Mouse (Mus musculus): ENCODE data around the gene Dmac2. TPM values are rescaled to one million over a fixed set of nuclear protein-coding genes. Genes with fewer than 3 reads are reported as not detected.

The Dmac2 gene
- polyA plus RNA-seq, 1 experiment from 2014 or later, result 36.8 TPM

DNA sequence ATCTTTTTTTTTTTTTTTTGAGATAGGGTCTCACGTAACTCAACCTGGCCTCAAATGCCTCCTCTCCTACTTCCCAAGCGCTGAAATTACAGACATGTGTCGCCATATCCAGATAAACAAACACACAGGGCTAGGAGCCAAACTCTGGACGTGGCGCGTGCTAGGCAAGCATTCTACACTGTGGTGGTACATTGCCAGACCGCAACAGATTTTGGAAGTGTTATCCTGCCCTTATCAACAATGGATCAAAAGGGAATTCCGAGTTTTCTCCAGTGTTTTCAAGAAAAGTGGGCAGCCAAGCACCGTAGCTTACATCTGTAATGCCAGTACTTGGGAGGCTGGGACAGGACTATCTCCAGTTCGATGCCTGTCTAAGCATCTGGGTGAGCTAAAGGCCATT lies 38.6 kb downstream of the Dmac2 start:
- no peak for ATAC-seq (ENCODE audit: insufficient read depth, low FRiP score)
- WGBS, result 29% methylated on average over 10 of the region's 10 CpGs
- Histone ChIP-seq H3K9me3 (replicated peaks; ENCODE audit: control insufficient read depth, low read length) (no peaks in the 10 kb centered on the region), H3K9ac (ENCODE audit: low read length) (peak overlapping the region; percentile 78), H3K4me1 (ENCODE audit: control insufficient read depth, insufficient read depth, low read length) (peaks cover 15% of the 10 kb centered on the region; the same call in 1 of the 2 replicates), H3K27ac (ENCODE audit: low read length) (no peak overlapping the region), H3K4me3 (replicated peaks; ENCODE audit: low read length) (peak overlapping the region; percentile 74), H3K27me3 (ENCODE audit: control insufficient read depth, insufficient read depth, low read length) (no peaks in the 10 kb centered on the region), H3K36me3 (ENCODE audit: control insufficient read depth, insufficient read depth, low read length) (no peaks in the 10 kb centered on the region), H3K4me2 (ENCODE audit: low read depth, low read length) (peak overlapping the region; percentile 79)

DNA sequence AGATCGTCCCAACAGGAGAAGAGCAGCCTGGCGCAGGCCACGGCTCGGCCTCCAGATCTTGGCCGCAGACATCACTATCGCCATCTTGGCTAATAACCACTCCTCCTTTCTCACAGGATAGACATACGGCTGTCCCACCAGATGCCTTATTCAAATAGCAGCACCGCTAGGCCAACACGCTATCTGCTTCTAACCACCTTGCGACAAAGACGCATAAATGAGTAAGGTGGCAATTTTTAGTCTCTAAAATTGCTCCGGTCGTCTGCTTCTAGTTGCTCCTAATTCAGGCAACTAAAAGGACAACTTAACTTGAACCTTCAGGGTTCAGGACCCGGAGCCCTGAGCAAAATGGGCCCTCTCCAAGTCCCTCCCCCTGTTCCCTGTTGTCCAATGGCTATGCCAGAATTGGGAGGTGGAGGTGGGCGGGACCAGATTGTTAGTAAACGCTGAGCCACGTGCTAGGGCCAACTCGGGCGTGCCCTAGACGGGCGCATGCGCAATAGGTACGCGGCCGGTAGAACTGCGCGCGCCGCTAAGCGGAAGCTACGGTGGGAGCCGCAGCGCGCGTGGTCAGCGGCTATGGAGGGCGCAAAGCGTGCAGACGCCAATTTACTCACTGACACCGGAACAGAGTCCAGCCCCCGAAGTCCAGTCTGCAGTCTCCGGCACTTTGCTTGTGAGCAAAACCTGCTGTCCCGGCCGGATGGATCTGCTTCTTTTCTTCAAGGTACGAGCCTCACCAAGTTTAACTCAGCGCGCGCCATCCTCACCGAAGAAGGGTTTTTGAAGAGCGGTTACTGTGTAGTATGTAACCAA lies 39.7 kb downstream of the Dmac2 start, which contains the start of the genes Bckdha and Exosc5:
Bckdha (minus strand) TSS at position 325 of the 816 bp plus-strand sequence.
Exosc5 (plus strand) TSS at position 508 of the 816 bp plus-strand sequence.
- H3K4me1 ChIP-seq (ENCODE audit: control insufficient read depth, insufficient read depth, low read length), result peaks cover 15% of the 10 kb centered on the region; the same call in 1 of the 2 replicates
- peak within 1 kb of the TSS; percentile 87 for H3K27ac ChIP-seq (ENCODE audit: low read length)
- H3K36me3 ChIP-seq (ENCODE audit: control insufficient read depth, insufficient read depth, low read length), result no peaks in the 10 kb centered on the region
- WGBS, result under 1% methylated on average over 50 of the region's 50 CpGs
- peak within 1 kb of the TSS; percentile 74 for H3K4me3 ChIP-seq (replicated peaks; ENCODE audit: low read length)
- H3K9me3 ChIP-seq (replicated peaks; ENCODE audit: control insufficient read depth, low read length), result no peaks in the 10 kb centered on the region
- H3K9ac ChIP-seq (ENCODE audit: low read length), result peak within 1 kb of the TSS; percentile 81
- peak; percentile 99 for ATAC-seq (ENCODE audit: insufficient read depth, low FRiP score)
- H3K4me2 ChIP-seq (ENCODE audit: low read depth, low read length), result peak within 1 kb of the TSS; percentile 79
- H3K27me3 ChIP-seq (ENCODE audit: control insufficient read depth, insufficient read depth, low read length), result no peaks in the 10 kb centered on the region

DNA sequence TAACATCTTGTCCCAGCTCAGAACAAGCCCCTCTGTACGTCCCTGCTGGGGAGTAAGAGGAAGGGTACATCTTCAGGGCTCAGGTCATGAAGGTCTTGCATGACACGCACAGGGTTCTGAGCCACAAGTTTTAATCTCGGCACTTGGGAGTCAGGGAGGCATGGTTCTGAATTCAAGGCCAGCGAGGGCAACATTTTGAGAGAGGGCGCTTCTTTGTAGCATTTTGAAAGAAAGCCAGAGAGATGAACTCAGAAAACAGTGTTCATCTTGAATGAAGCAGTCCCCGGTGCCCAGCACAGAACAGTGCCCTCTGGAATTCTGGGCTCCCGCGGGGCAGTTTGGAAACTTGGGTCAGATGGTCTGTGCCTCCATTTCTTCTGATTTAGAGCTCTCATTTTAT lies 47.2 kb downstream of the Dmac2 start:
- Histone ChIP-seq H3K9me3 (replicated peaks; ENCODE audit: control insufficient read depth, low read length) (no peaks in the 10 kb centered on the region), H3K9ac (ENCODE audit: low read length) (no peak overlapping the region), H3K27me3 (ENCODE audit: control insufficient read depth, insufficient read depth, low read length) (no peaks in the 10 kb centered on the region), H3K4me3 (replicated peaks; ENCODE audit: low read length) (no peak overlapping the region), H3K36me3 (ENCODE audit: control insufficient read depth, insufficient read depth, low read length) (no peaks in the 10 kb centered on the region; the same call in none of the 2 replicates), H3K27ac (ENCODE audit: low read length) (no peak overlapping the region), H3K4me2 (ENCODE audit: low read depth, low read length) (no peak overlapping the region), H3K4me1 (ENCODE audit: control insufficient read depth, insufficient read depth, low read length) (0 out of 2 replicates have a peak, but pooled peaks cover 8% of the 10 kb centered on the region)
- ATAC-seq (ENCODE audit: insufficient read depth, low FRiP score), result no peak
- 94% methylated on average over 8 of the region's 8 CpGs for WGBS

DNA sequence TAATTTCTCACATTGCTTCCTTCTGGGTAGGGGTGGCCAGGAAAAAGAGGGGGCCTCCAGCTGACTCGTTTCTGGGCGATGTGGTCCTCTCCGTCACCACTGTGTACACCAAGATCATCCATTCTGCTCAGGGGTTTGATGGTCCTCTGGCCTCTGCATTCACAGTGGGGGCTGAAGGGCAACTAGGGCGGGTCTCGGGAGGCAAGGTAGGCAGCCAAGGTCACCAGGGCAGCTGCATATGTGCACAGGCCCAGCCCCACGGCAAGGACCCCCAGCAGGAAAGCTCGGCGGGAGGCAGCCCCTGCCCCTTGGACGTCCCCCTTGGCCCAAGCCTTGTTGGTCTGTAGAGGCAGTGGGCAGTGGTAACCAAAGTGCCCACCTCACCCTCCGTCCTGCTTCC lies 49.9 kb downstream of the Dmac2 start:
- H3K27me3 ChIP-seq (ENCODE audit: control insufficient read depth, insufficient read depth, low read length), result peaks cover 8% of the 10 kb centered on the region
- no peak overlapping the region for H3K4me3 ChIP-seq (replicated peaks; ENCODE audit: low read length)
- ATAC-seq (ENCODE audit: insufficient read depth, low FRiP score), result no peak
- H3K9me3 ChIP-seq (replicated peaks; ENCODE audit: control insufficient read depth, low read length), result no peaks in the 10 kb centered on the region
- 0 out of 2 replicates have a peak, but pooled peaks cover 8% of the 10 kb centered on the region for H3K4me1 ChIP-seq (ENCODE audit: control insufficient read depth, insufficient read depth, low read length)
- H3K27ac ChIP-seq (ENCODE audit: low read length), result no peak overlapping the region
- WGBS, result 79% methylated on average over 10 of the region's 10 CpGs
- no peak overlapping the region for H3K4me2 ChIP-seq (ENCODE audit: low read depth, low read length)
- H3K36me3 ChIP-seq (ENCODE audit: control insufficient read depth, insufficient read depth, low read length), result no peaks in the 10 kb centered on the region; the same call in none of the 2 replicates
- no peak overlapping the region for H3K9ac ChIP-seq (ENCODE audit: low read length)

DNA sequence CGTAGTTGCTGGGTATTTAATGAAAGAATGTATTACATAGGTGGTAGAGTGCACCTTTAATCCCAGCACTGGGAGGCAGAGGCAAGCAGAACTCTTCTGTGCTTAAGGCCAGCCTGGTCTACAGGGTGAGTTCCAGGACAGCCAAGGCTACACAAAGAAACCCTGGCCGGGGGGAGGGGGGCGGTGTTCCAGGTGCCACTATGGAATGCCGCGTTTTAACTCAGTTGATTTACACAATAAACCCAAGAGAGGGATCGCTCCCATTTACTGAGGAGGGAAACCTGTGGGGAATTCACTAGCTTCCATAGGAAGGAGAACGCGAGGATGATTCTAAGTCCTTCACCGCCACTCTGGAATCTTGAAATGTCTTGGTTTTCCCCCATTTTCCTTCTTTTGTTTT lies 50.4 kb downstream of the Dmac2 start:
- H3K9ac ChIP-seq (ENCODE audit: low read length), result no peak overlapping the region
- no peak for ATAC-seq (ENCODE audit: insufficient read depth, low FRiP score)
- H3K9me3 ChIP-seq (replicated peaks; ENCODE audit: control insufficient read depth, low read length), result no peaks in the 10 kb centered on the region
- no peak overlapping the region for H3K27ac ChIP-seq (ENCODE audit: low read length)
- peaks cover 11% of the 10 kb centered on the region; the same call in 1 of the 2 replicates for H3K4me1 ChIP-seq (ENCODE audit: control insufficient read depth, insufficient read depth, low read length)
- H3K4me3 ChIP-seq (replicated peaks; ENCODE audit: low read length), result no peak overlapping the region
- 78% methylated on average over 9 of the region's 9 CpGs for WGBS
- H3K36me3 ChIP-seq (ENCODE audit: control insufficient read depth, insufficient read depth, low read length), result no peaks in the 10 kb centered on the region; the same call in 1 of the 2 replicates
- peaks cover 13% of the 10 kb centered on the region for H3K27me3 ChIP-seq (ENCODE audit: control insufficient read depth, insufficient read depth, low read length)
- no peak overlapping the region for H3K4me2 ChIP-seq (ENCODE audit: low read depth, low read length)

DNA sequence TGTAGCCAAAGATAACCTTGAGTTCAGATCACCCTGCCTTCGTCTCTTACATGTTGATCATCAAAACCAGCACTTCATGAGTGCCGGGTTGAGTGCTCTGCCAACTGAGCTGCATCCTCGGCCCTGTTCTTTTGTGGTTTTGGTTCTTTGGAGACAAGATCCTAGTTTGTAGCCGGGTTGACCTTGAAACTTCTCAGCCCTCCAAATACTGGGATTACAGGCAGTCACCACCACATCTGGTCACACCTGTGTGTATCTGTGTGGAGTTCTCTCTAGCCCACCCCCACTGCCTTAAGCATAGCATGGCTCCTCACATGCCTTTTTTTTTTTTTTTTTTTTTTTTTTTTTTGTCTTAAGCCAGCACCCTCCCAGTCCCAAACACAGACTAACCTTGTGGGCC lies 50.9 kb downstream of the Dmac2 start:
- 88% methylated on average over 4 of the region's 4 CpGs for WGBS
- Histone ChIP-seq H3K36me3 (ENCODE audit: control insufficient read depth, insufficient read depth, low read length) (no peaks in the 10 kb centered on the region; the same call in 1 of the 2 replicates), H3K27ac (ENCODE audit: low read length) (no peak overlapping the region), H3K9me3 (replicated peaks; ENCODE audit: control insufficient read depth, low read length) (no peaks in the 10 kb centered on the region), H3K4me3 (replicated peaks; ENCODE audit: low read length) (no peak overlapping the region), H3K4me2 (ENCODE audit: low read depth, low read length) (no peak overlapping the region), H3K4me1 (ENCODE audit: control insufficient read depth, insufficient read depth, low read length) (peaks cover 14% of the 10 kb centered on the region), H3K27me3 (ENCODE audit: control insufficient read depth, insufficient read depth, low read length) (peaks cover 17% of the 10 kb centered on the region), H3K9ac (ENCODE audit: low read length) (no peak overlapping the region)
- no peak for ATAC-seq (ENCODE audit: insufficient read depth, low FRiP score)

DNA sequence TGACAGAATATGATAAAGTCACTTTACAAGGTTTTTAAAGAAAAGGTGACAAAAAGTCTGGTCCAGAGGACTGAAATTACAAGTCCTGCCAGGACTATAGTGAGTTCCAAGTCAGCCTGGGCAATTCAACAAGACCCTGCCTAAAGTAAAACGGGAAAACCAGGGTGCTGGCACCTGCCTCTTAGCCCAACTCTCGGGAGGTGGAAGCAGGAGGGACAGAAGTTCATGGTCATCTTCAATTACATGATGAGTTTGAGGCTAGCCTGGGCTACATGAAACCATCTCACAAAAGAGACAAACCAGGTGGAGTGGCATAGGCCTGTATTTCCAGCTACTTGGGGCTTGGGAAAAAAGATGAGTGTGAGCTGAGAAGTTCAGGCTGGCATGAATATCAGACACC lies 52.5 kb downstream of the Dmac2 start:
- no peak for ATAC-seq (ENCODE audit: insufficient read depth, low FRiP score)
- Histone ChIP-seq H3K4me3 (replicated peaks; ENCODE audit: low read length) (no peak overlapping the region), H3K4me2 (ENCODE audit: low read depth, low read length) (no peak overlapping the region), H3K4me1 (ENCODE audit: control insufficient read depth, insufficient read depth, low read length) (peaks cover 21% of the 10 kb centered on the region), H3K9me3 (replicated peaks; ENCODE audit: control insufficient read depth, low read length) (no peaks in the 10 kb centered on the region), H3K36me3 (ENCODE audit: control insufficient read depth, insufficient read depth, low read length) (no peaks in the 10 kb centered on the region), H3K27ac (ENCODE audit: low read length) (no peak overlapping the region), H3K27me3 (ENCODE audit: control insufficient read depth, insufficient read depth, low read length) (peaks cover 23% of the 10 kb centered on the region), H3K9ac (ENCODE audit: low read length) (no peak overlapping the region)
- WGBS, result 71% methylated on average over 2 of the region's 2 CpGs

DNA sequence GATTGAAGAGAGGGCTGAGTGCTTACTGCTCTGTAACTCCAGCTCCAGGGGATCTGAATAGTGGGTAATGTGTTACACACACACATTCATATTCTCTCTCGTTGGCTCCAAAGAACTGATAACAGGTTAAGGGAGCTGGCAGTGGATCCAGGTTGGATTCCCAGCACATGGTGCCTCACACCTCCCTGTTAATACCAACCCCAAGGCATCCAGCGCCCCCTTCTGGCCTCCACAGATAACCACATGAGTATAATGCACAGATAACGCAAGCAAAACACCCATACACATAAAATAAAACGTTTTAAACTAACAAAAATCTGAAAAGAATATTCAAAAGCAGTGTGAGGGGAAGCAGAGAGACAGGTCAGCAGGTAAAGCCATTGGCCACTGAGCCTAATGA lies 53.2 kb downstream of the Dmac2 start:
- Histone ChIP-seq H3K4me3 (replicated peaks; ENCODE audit: low read length) (no peak overlapping the region), H3K4me1 (ENCODE audit: control insufficient read depth, insufficient read depth, low read length) (peaks cover 21% of the 10 kb centered on the region), H3K27me3 (ENCODE audit: control insufficient read depth, insufficient read depth, low read length) (peaks cover 23% of the 10 kb centered on the region), H3K4me2 (ENCODE audit: low read depth, low read length) (no peak overlapping the region), H3K27ac (ENCODE audit: low read length) (no peak overlapping the region), H3K9me3 (replicated peaks; ENCODE audit: control insufficient read depth, low read length) (no peaks in the 10 kb centered on the region), H3K36me3 (ENCODE audit: control insufficient read depth, insufficient read depth, low read length) (no peaks in the 10 kb centered on the region), H3K9ac (ENCODE audit: low read length) (no peak overlapping the region)
- 51% methylated on average over 4 of the region's 4 CpGs for WGBS
- ATAC-seq (ENCODE audit: insufficient read depth, low FRiP score), result no peak

DNA sequence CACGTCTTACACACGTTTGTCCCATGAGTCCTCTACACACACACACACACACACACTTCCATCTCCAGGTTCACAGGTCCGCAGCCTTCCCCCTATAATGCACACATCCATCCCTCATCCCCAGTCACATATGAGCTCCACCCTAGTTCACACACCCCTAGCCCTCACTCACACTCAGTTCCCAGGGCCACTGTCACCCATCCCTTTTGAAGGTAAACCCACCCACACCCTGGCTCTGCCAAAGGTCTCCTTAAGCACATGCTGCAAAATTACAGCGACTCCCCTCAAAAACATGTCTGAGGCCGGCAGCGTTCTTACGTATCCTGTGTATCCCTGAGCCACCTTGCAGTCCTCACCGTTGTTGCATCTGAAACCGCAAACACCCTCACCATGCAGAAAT lies 55.1 kb downstream of the Dmac2 start:
- Histone ChIP-seq H3K9me3 (replicated peaks; ENCODE audit: control insufficient read depth, low read length) (no peaks in the 10 kb centered on the region), H3K27ac (ENCODE audit: low read length) (no peak overlapping the region), H3K4me3 (replicated peaks; ENCODE audit: low read length) (peak overlapping the region; percentile 41), H3K9ac (ENCODE audit: low read length) (peak overlapping the region; percentile 56; the same call in 1 of the 2 replicates), H3K4me1 (ENCODE audit: control insufficient read depth, insufficient read depth, low read length) (peaks cover 21% of the 10 kb centered on the region), H3K27me3 (ENCODE audit: control insufficient read depth, insufficient read depth, low read length) (peaks cover 23% of the 10 kb centered on the region), H3K36me3 (ENCODE audit: control insufficient read depth, insufficient read depth, low read length) (no peaks in the 10 kb centered on the region), H3K4me2 (ENCODE audit: low read depth, low read length) (peak overlapping the region; percentile 65)
- no peak for ATAC-seq (ENCODE audit: insufficient read depth, low FRiP score)
- WGBS, result 23% methylated on average over 9 of the region's 9 CpGs
